Mouse (Mus musculus) retina, postnatal 7 days (tissue): Measurements from ENCODE around the gene Ece2.

Experiments used
- DNase-seq: peaks from one replicate; pipeline ENCODE4 v3.0.0-alpha.2; 2012; ENCODE audit warnings: low read depth, low spot score

Ece2 gene

GRCm38 (mm10) chr16:20629731-20630634 is at the start of gene Ece2:
Ece2 (plus strand) TSS chr16:20629828.
- no peak for DNase-seq

- DNase-seq: no peak
Observed at GRCm38 (mm10) chr16:20589366-20589938, 40.2 kb upstream of the Ece2 start, which contains the start of gene Vwa5b2. Vwa5b2 (plus strand) TSS chr16:20589471.

GRCm38 (mm10) chr16:20589939-20590679 is 39.5 kb upstream of the Ece2 start:
- DNase-seq: no peak

- no peak for DNase-seq
Observed at GRCm38 (mm10) chr16:20590680-20591038, 39.0 kb upstream of the Ece2 start.

GRCm38 (mm10) chr16:20591076-20591705 is 38.4 kb upstream of the Ece2 start:
- no peak for DNase-seq

- DNase-seq: peak; percentile 57
Observed at GRCm38 (mm10) chr16:20595060-20595673, 34.5 kb upstream of the Ece2 start.

GRCm38 (mm10) chr16:20595737-20596136 is 33.9 kb upstream of the Ece2 start:
- no peak for DNase-seq

- no peak for DNase-seq
Observed at GRCm38 (mm10) chr16:20596687-20597441, 32.8 kb upstream of the Ece2 start.

GRCm38 (mm10) chr16:20600511-20600910 is 29.1 kb upstream of the Ece2 start:
- DNase-seq: no peak

GRCm38 (mm10) chr16:20604705-20605104 is 24.9 kb upstream of the Ece2 start:
- DNase-seq: no peak

GRCm38 (mm10) chr16:20610501-20611356 is 18.9 kb upstream of the Ece2 start:
- peak; percentile 75 for DNase-seq

- DNase-seq: peak; percentile 69
Observed at GRCm38 (mm10) chr16:20611357-20612227, 18.0 kb upstream of the Ece2 start, which contains the start of the genes Eef1akmt4, Gm49333 and Alg3. Eef1akmt4 (plus strand) TSS chr16:20611593. Gm49333 (plus strand) TSS chr16:20611610. Alg3 (minus strand) TSS chr16:20611735.

- no peak for DNase-seq
Observed at GRCm38 (mm10) chr16:20619541-20620398, 9.9 kb upstream of the Ece2 start.

GRCm38 (mm10) chr16:20620399-20620735 is 9.3 kb upstream of the Ece2 start:
- DNase-seq: no peak

- DNase-seq: no peak
Observed at GRCm38 (mm10) chr16:20620751-20621190, 8.9 kb upstream of the Ece2 start.

GRCm38 (mm10) chr16:20621191-20621990 is 8.2 kb upstream of the Ece2 start, which contains the start of gene Camk2n2:
Camk2n2 (minus strand) TSS chr16:20621287.
- DNase-seq: no peak
